Mouse (Mus musculus): ENCODE measurements at regions not wholly inside any gene's neighbourhood (a gene's known extent, or its start where the extent isn't known, plus 50 kb on each side); places are given as distances from the start of the nearest gene placed in this dataset.

DNA sequence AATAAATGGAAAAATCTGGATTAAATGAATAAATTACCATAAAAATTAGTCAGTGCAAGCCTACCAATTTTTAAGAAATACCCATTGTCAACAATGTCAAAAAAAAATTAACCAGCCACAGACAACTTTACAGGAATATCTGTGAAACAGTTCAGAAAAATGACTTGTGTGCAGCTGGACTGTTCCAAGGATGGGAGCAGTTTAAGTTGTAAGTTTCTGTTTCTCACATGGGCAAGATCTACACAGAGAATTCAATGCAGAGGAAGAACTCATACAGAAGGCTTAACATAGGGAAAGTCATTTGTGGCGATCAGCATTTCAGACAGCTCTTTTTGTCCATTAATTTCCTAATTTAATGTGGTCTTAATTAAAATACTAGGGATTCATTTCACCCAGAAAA is 71.9 kb upstream of the Tdrd3 start:
- no peak for DNase-seq (ENCODE audit: extremely low spot score, low read depth, low spot score)

DNA sequence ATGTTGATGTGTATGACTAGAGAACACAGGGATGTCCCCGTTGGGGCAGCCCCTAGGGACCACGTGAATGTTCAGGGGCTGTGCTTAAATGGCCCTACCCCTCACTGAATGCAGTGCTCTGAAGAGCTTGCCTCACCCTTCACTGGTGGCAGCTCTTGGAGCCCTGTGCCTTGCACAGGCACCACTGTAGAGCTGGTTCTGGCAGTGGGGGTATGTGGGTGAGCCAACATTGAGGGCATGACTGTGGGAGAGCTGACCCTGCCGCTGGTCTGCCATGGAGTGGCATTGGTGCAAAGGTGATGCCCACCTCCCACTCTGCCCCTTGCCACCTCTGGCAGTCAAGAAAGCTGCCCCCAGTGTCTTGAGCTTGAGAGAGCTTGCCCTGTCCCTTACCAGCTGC is 69.6 kb upstream of the Tdrd3 start:
- DNase-seq (ENCODE audit: extremely low spot score, low read depth, low spot score): no peak

DNA sequence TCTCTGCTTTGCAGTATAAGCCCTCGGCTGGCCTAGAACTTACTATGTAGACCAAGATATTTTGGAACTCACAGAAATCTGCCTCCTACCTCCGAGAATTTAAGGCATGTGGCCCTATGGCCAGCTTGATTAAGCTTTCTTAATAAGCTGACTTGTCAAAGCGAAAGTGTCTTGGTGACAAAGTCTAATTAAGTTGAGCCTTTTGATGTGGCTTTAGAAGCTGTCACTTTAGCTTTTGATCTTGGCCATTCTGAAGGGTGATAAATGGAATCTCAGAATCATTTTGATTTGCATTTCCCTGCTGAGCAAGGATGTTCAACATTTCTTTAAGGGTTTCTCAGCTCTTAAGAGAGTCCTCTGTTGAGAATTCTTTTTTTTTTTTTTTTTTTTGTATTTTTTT is 67.6 kb upstream of the Tdrd3 start:
- DNase-seq (ENCODE audit: extremely low spot score, low read depth, low spot score): no peak

DNA sequence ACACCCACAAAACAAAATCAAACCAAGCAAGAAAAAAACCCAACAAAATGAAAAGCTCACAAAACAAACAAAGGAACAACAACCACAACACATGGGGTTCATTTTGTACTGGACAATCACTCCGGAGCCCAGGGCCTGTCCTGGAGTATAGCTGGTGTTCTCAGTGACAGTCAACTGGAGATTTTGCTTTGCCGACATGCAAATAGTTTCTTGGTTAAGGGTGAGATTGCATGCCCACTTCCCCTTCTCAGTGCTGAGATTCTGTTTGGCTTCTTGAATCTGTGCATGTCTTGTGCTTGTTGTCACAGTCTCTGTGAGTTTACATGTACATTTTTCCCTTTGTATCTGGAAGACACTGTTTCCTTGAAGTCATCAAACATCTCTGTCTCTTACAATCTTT is 50.6 kb upstream of the Tdrd3 start:
- DNase-seq (ENCODE audit: extremely low spot score, low read depth, low spot score): no peak

Data from hindlimb bud, embryonic 11.5 days (tissue).